In genomic region chr16:19946578-19947298, GRCm38 (mm10) we compare ENCODE assay signal across 11 mouse cellular contexts. TPM values are rescaled to one million over a fixed set of nuclear protein-coding genes. Genes with fewer than 3 reads are reported as not detected.
A peak's percentile ranks its signal among the peaks of the same experiment; 100 is the strongest.
DNase-seq lines count a peak whose midpoint lies in the region; ATAC-seq lines count a peak whose summit lies in the region.
"Had no signal": no experiment of that assay in that cellular context is flagged by ENCODE, and none has a peak within 500 bp of the region (broad histone marks: within the 10 kb centered on the region; RNA-seq: fewer than 3 reads in every experiment).

No protein-coding gene starts in this region.

- no peak overlapping the region for H3K27ac ChIP-seq in hindbrain, embryonic 10.5 days
- H3K27ac ChIP-seq in hindbrain, embryonic 12.5 days: no peak overlapping the region
- H3K27ac ChIP-seq: hindbrain, embryonic 14.5 days had no signal

- H3K36me3 ChIP-seq in hindbrain, embryonic 10.5 days: no peaks in the 10 kb centered on the region
- H3K36me3 ChIP-seq in hindbrain, embryonic 12.5 days: no peaks in the 10 kb centered on the region

- 87% methylated on average over 11 of the region's 11 CpGs for WGBS in hindbrain, embryonic 10.5 days
- WGBS in hindbrain, embryonic 12.5 days: 84% methylated on average over 11 of the region's 11 CpGs

- H3K27me3 ChIP-seq in hindbrain, embryonic 10.5 days (ENCODE audit: insufficient read depth, poor library complexity, severe bottlenecking): no peaks in the 10 kb centered on the region
- H3K27me3 ChIP-seq in hindbrain, embryonic 12.5 days: no peaks in the 10 kb centered on the region

- H3K9me3 ChIP-seq in hindbrain, embryonic 10.5 days: no peaks in the 10 kb centered on the region
- no peaks in the 10 kb centered on the region for H3K9me3 ChIP-seq in hindbrain, embryonic 12.5 days (replicated peaks)

- no peak overlapping the region for H3K9ac ChIP-seq in hindbrain, embryonic 12.5 days
- H3K9ac ChIP-seq: hindbrain, embryonic 14.5 days had no signal

- no peak overlapping the region for H3K4me2 ChIP-seq in hindbrain, embryonic 12.5 days (replicated peaks)
- H3K4me2 ChIP-seq: hindbrain, embryonic 14.5 days had no signal

- ATAC-seq in hindbrain, embryonic 12.5 days (ENCODE audit: low FRiP score): no peak
- ATAC-seq: forebrain, embryonic 14.5 days had no signal

- peak; percentile 22 for DNase-seq in gastrocnemius, adult 18-20 months (ENCODE audit: low spot score)
- no peak for DNase-seq in gastrocnemius, postnatal 4 days (ENCODE audit: low spot score in 2 of 2)
- peak; percentile 2 for DNase-seq in hindbrain, embryonic 10.5 days (ENCODE audit: low spot score)
- DNase-seq in lung, postnatal 36 days: peak; percentile 31
- DNase-seq in lung, postnatal 10 days: no peak
- DNase-seq in cerebellum, adult 18-20 months: no peak
- no peak for DNase-seq in layer of hippocampus, postnatal 14 days (ENCODE audit: low spot score in 2 of 2)
- DNase-seq: left cerebral cortex, postnatal 4 days had no signal

- H3K4me3 ChIP-seq in hindbrain, embryonic 10.5 days: no peak overlapping the region
- H3K4me3 ChIP-seq in hindbrain, embryonic 12.5 days: no peak overlapping the region

- H3K4me1 ChIP-seq in hindbrain, embryonic 10.5 days (replicated peaks): no peaks in the 10 kb centered on the region
- no peaks in the 10 kb centered on the region for H3K4me1 ChIP-seq in hindbrain, embryonic 12.5 days

RNA-seq across cellular contexts. Expression of gene Klhl6, which starts 36.1 kb away (rescaled TPM):
- total RNA-seq in gastrocnemius, adult 18-20 months (2021): under 1 TPM; 0.18 to 0.71 TPM
- 1 to 10 TPM; 6.1 to 6.2 TPM for total RNA-seq in gastrocnemius, postnatal 4 days (2021)
- polyA plus RNA-seq in hindbrain, embryonic 10.5 days (2016; fragmentation: Nextera tagmentation; extraction: Ambion mirVana): 8.8 and 8.9 TPM in 2 replicates
- 6.8 and 7.3 TPM in 2 replicates for polyA plus RNA-seq in hindbrain, embryonic 12.5 days (2016; fragmentation: Nextera tagmentation; extraction: Ambion mirVana)
- total RNA-seq in layer of hippocampus, postnatal 14 days (2021): 1 to 10 TPM; 1.5 to 2.1 TPM

Comparison
In these comparisons a context has a peak if more than half of its experiments do, and no peak if none do; other contexts are left out.
1. DNase-seq: peak in gastrocnemius, adult 18-20 months (single experiment), hindbrain, embryonic 10.5 days (single experiment) and lung, postnatal 36 days (single experiment); none in gastrocnemius, postnatal 4 days (0 of 2), lung, postnatal 10 days (single experiment), cerebellum, adult 18-20 months (0 of 2) and layer of hippocampus, postnatal 14 days (0 of 2).